In genomic region chr19:58627406-58628337, GRCm38 (mm10) we compare ENCODE assay signal across 8 mouse cellular contexts. TPM values are rescaled to one million over a fixed set of nuclear protein-coding genes. Genes with fewer than 3 reads are reported as not detected.
DNase-seq lines count a peak whose midpoint lies in the region; ATAC-seq lines count a peak whose summit lies in the region.

No protein-coding gene starts in this region.

- no peaks in the 10 kb centered on the region for H3K4me1 ChIP-seq in heart, embryonic 11.5 days (ENCODE audit: control insufficient read depth, insufficient read depth, low read length)
- no peaks in the 10 kb centered on the region for H3K4me1 ChIP-seq in heart, embryonic 10.5 days
- 0 out of 2 replicates have a peak, but pooled peaks cover 5% of the 10 kb centered on the region for H3K4me1 ChIP-seq in embryonic facial prominence, embryonic 13.5 days
- H3K4me1 ChIP-seq in kidney, embryonic 15.5 days: 0 out of 2 replicates have a peak, but pooled peaks cover 2% of the 10 kb centered on the region
- H3K4me1 ChIP-seq in midbrain, embryonic 11.5 days (ENCODE audit: control insufficient read depth, insufficient read depth, low read length): no peaks in the 10 kb centered on the region

- H3K4me3 ChIP-seq in heart, embryonic 11.5 days (ENCODE audit: low read depth, low read length): no peak overlapping the region
- no peak overlapping the region for H3K4me3 ChIP-seq in heart, embryonic 10.5 days
- H3K4me3 ChIP-seq in embryonic facial prominence, embryonic 13.5 days: no peak overlapping the region
- H3K4me3 ChIP-seq in kidney, embryonic 15.5 days (replicated peaks): no peak overlapping the region
- H3K4me3 ChIP-seq in midbrain, embryonic 11.5 days (ENCODE audit: low read depth, low read length): no peak overlapping the region

- WGBS in heart, embryonic 11.5 days (ENCODE audit: insufficient replicate concordance): 44% methylated on average over 22 of the region's 22 CpGs
- 45% methylated on average over 22 of the region's 22 CpGs for WGBS in heart, embryonic 10.5 days
- 35% methylated on average over 22 of the region's 22 CpGs for WGBS in embryonic facial prominence, embryonic 13.5 days
- WGBS in kidney, embryonic 15.5 days: 39% methylated on average over 22 of the region's 22 CpGs
- WGBS in midbrain, embryonic 11.5 days: 50% methylated on average over 22 of the region's 22 CpGs

- H3K4me2 ChIP-seq in heart, embryonic 11.5 days: peak overlapping the region; percentile 39; the same call in 1 of the 2 replicates
- peak overlapping the region; percentile 37 for H3K4me2 ChIP-seq in embryonic facial prominence, embryonic 13.5 days
- peak overlapping the region; percentile 48 for H3K4me2 ChIP-seq in kidney, embryonic 15.5 days
- no peak overlapping the region for H3K4me2 ChIP-seq in midbrain, embryonic 11.5 days

- no peak for DNase-seq in heart, embryonic 10.5 days (ENCODE audit: low spot score)
- peak; percentile 35 for DNase-seq in Muller cell, postnatal 12 days (ENCODE audit: inconsistent ontology term)
- peak; percentile 89 for DNase-seq in midbrain, embryonic 11.5 days (ENCODE audit: low spot score, missing footprints)
- DNase-seq in testis, postnatal 14 days (ENCODE audit: low spot score): no peak

- no peak overlapping the region for H3K27ac ChIP-seq in heart, embryonic 11.5 days (ENCODE audit: low read depth, low read length)
- H3K27ac ChIP-seq in heart, embryonic 10.5 days: no peak overlapping the region
- H3K27ac ChIP-seq in embryonic facial prominence, embryonic 13.5 days: no peak overlapping the region
- no peak overlapping the region for H3K27ac ChIP-seq in kidney, embryonic 15.5 days
- no peak overlapping the region for H3K27ac ChIP-seq in midbrain, embryonic 11.5 days (ENCODE audit: low read depth, low read length)

- H3K9me3 ChIP-seq in heart, embryonic 11.5 days (replicated peaks; ENCODE audit: control insufficient read depth, low read length): no peaks in the 10 kb centered on the region
- H3K9me3 ChIP-seq in heart, embryonic 10.5 days: no peaks in the 10 kb centered on the region
- H3K9me3 ChIP-seq in embryonic facial prominence, embryonic 13.5 days: no peaks in the 10 kb centered on the region
- H3K9me3 ChIP-seq in kidney, embryonic 15.5 days (replicated peaks): no peaks in the 10 kb centered on the region
- H3K9me3 ChIP-seq in midbrain, embryonic 11.5 days (ENCODE audit: control insufficient read depth, low read length): no peaks in the 10 kb centered on the region

- no peak overlapping the region for H3K9ac ChIP-seq in heart, embryonic 11.5 days (ENCODE audit: low read depth, low read length)
- no peak overlapping the region for H3K9ac ChIP-seq in embryonic facial prominence, embryonic 13.5 days
- H3K9ac ChIP-seq in kidney, embryonic 15.5 days: no peak overlapping the region
- no peak overlapping the region for H3K9ac ChIP-seq in midbrain, embryonic 11.5 days (ENCODE audit: low read length)

- no peak for ATAC-seq in heart, embryonic 11.5 days (replicated peaks; ENCODE audit: insufficient number of reproducible peaks, low FRiP score, low TSS enrichment)
- ATAC-seq in embryonic facial prominence, embryonic 13.5 days (ENCODE audit: insufficient number of reproducible peaks, insufficient read depth, low FRiP score, low TSS enrichment, low read depth): no peak
- no peak for ATAC-seq in kidney, embryonic 15.5 days (replicated peaks; ENCODE audit: low FRiP score)
- ATAC-seq in midbrain, embryonic 11.5 days (ENCODE audit: low FRiP score): no peak
- ATAC-seq in activated CD4-positive, CD25-positive, alpha-beta regulatory T cell, adult 4 months: no peak

- no peaks in the 10 kb centered on the region for H3K27me3 ChIP-seq in heart, embryonic 11.5 days (ENCODE audit: control insufficient read depth, insufficient read depth, low read length)
- H3K27me3 ChIP-seq in heart, embryonic 10.5 days (ENCODE audit: insufficient read depth, poor library complexity, severe bottlenecking): no peaks in the 10 kb centered on the region
- no peaks in the 10 kb centered on the region for H3K27me3 ChIP-seq in embryonic facial prominence, embryonic 13.5 days
- no peaks in the 10 kb centered on the region for H3K27me3 ChIP-seq in kidney, embryonic 15.5 days
- H3K27me3 ChIP-seq in midbrain, embryonic 11.5 days (ENCODE audit: control insufficient read depth, insufficient read depth, low read length): no peaks in the 10 kb centered on the region

- H3K36me3 ChIP-seq in heart, embryonic 11.5 days (ENCODE audit: control insufficient read depth, insufficient read depth, low read length): no peaks in the 10 kb centered on the region
- no peaks in the 10 kb centered on the region for H3K36me3 ChIP-seq in heart, embryonic 10.5 days
- H3K36me3 ChIP-seq in embryonic facial prominence, embryonic 13.5 days: no peaks in the 10 kb centered on the region
- no peaks in the 10 kb centered on the region for H3K36me3 ChIP-seq in kidney, embryonic 15.5 days
- no peaks in the 10 kb centered on the region for H3K36me3 ChIP-seq in midbrain, embryonic 11.5 days (ENCODE audit: control insufficient read depth, insufficient read depth, low read length)

RNA-seq across cellular contexts. Expression of gene Pnlip, which starts 24.6 kb away (rescaled TPM):
- not detected in 2 replicates for polyA plus RNA-seq in heart, embryonic 11.5 days (2014; fragmentation: Nextera tagmentation; extraction: Ambion mirVana)
- polyA plus RNA-seq in heart, embryonic 10.5 days (2016; fragmentation: Nextera tagmentation; extraction: Ambion mirVana): not detected in 2 replicates
- polyA plus RNA-seq in embryonic facial prominence, embryonic 13.5 days (2015; fragmentation: Nextera tagmentation; extraction: Ambion mirVana): not detected in 2 replicates
- polyA plus RNA-seq in kidney, embryonic 15.5 days (2015; fragmentation: Nextera tagmentation; extraction: Ambion mirVana): not detected in 2 replicates
- polyA plus RNA-seq in midbrain, embryonic 11.5 days (2014; fragmentation: Nextera tagmentation; extraction: Ambion mirVana): not detected in 2 replicates
- polyA plus RNA-seq in activated CD4-positive, CD25-positive, alpha-beta regulatory T cell, adult 4 months (2017; shearing (Covaris generic)): not detected

Comparison
In these comparisons a context has a peak if more than half of its experiments do, and no peak if none do; other contexts are left out.
1. DNase-seq: peak in Muller cell, postnatal 12 days (single experiment) and midbrain, embryonic 11.5 days (single experiment); none in heart, embryonic 10.5 days (single experiment) and testis, postnatal 14 days (single experiment).